Mouse (Mus musculus) MEL (cell line): ENCODE results near the gene Amh.
"Not testable (repeated sequence)": the region's sequence is repeated elsewhere in the genome, so short reads cannot be mapped to it uniquely, and the experiment has no call there.

Source experiments
- CHD2 ChIP-seq: IDR thresholded peaks from 2 replicates; pipeline ENCODE4 v1.6.1; 2011; ENCODE audit warnings: low read length, improper control_type of control experiment
- CTCF ChIP-seq, 3 experiments: IDR thresholded peaks in 2 of 3; conservative IDR thresholded peaks in 1 of 3; 2 replicates each; pipeline ENCODE4 v1.5.1; 2011 to 2012; ENCODE audit warnings: low read length in 3 of 3, low read depth in 2 of 3, mild to moderate bottlenecking in 2 of 3, improper control_type of control experiment in 1 of 3, inconsistent platforms in 1 of 3, mixed read lengths in 1 of 3, moderate library complexity in 1 of 3; ENCODE audit not compliant: control insufficient read depth in 1 of 3, insufficient read depth in 1 of 3, poor library complexity in 1 of 3, severe bottlenecking in 1 of 3
- E2F4 ChIP-seq: IDR thresholded peaks from 2 replicates; pipeline ENCODE4 v1.6.1; 2011; ENCODE audit warnings: low read depth, low read length, improper control_type of control experiment, borderline replicate concordance
- EP300 ChIP-seq, 2 experiments: IDR thresholded peaks; 2 replicates each; pipeline ENCODE4 v1.6.1; 2011; ENCODE audit warnings: improper control_type of control experiment in 2 of 2, low read length in 2 of 2, low read depth in 1 of 2, mild to moderate bottlenecking in 1 of 2
- HCFC1 ChIP-seq: IDR thresholded peaks from 2 replicates; pipeline ENCODE4 v1.6.1; 2012; ENCODE audit warnings: low read depth, mild to moderate bottlenecking, inconsistent platforms, low read length, improper control_type of control experiment, moderate library complexity
- KAT2A ChIP-seq: conservative IDR thresholded peaks from 2 replicates; pipeline ENCODE4 v1.6.1; 2012; ENCODE audit warnings: low read depth, low read length, improper control_type of control experiment, inconsistent platforms
- NRF1 ChIP-seq: IDR thresholded peaks from 2 replicates; pipeline ENCODE4 v1.6.1; 2014; ENCODE audit warnings: low read depth, mild to moderate bottlenecking, inconsistent platforms, low read length, improper control_type of control experiment, moderate library complexity; ENCODE audit not compliant: poor library complexity, insufficient read depth, severe bottlenecking
- POLR2A ChIP-seq, 2 experiments: IDR thresholded peaks; 2 replicates each; pipeline ENCODE4 v1.6.1; 2011 to 2012; ENCODE audit warnings: low read length in 2 of 2, mild to moderate bottlenecking in 2 of 2, control low read depth in 1 of 2, improper control_type of control experiment in 1 of 2, low read depth in 1 of 2, moderate library complexity in 1 of 2; ENCODE audit not compliant: control insufficient read depth in 1 of 2, insufficient read depth in 1 of 2, poor library complexity in 1 of 2
- TAL1 ChIP-seq: IDR thresholded peaks from 2 replicates; pipeline ENCODE4 v1.6.1; 2012; ENCODE audit warnings: mild to moderate bottlenecking, inconsistent platforms, low read length, moderate library complexity, mixed read lengths
- ZKSCAN1 ChIP-seq: IDR thresholded peaks from 2 replicates; pipeline ENCODE4 v1.6.1; 2012; ENCODE audit warnings: low read depth, mild to moderate bottlenecking, inconsistent platforms, low read length, improper control_type of control experiment, moderate library complexity

- TF ChIP-seq HCFC1; TAL1; E2F4; ZKSCAN1; EP300 (IDR thresholded peaks at IDR 0.05; ENCODE audit: low read depth in 1 of 2, low read length in 2 of 2); CHD2; POLR2A (IDR thresholded peaks at IDR 0.05; ENCODE audit: control insufficient read depth in 1 of 2, insufficient read depth in 1 of 2, low read depth in 1 of 2, low read length in 2 of 2, poor library complexity in 1 of 2); KAT2A; CTCF (IDR thresholded peaks at IDR 0.05 in 2 of 3, conservative IDR thresholded peaks at IDR 0.05 in 1 of 3; ENCODE audit: control insufficient read depth in 1 of 3, insufficient read depth in 1 of 3, low read depth in 2 of 3, low read length in 3 of 3, poor library complexity in 1 of 3, severe bottlenecking in 1 of 3); NRF1: not testable (repeated sequence)
Measured at GRCm38 (mm10) chr10:80816303-80816702, 11.3 kb downstream of the Amh start.
